Mouse (Mus musculus) mouse embryonic stem cell (cell line): ENCODE measurements around the gene Trappc2l.

Experiments used
- in situ Hi-C, 2 experiments: fragments of 300-500 bp; cut with MboI; formaldehyde crosslinking; loops; 1 replicate in 1 of 2; 3 replicates in 1 of 2; pipeline ENCODE4 v1.14.3; 2019 to 2020; ENCODE audit warnings: low sequenced_read_pairs in 2 of 2, low pct_unique_long_range_greater_than_20kb in 1 of 2, mixed read lengths in 1 of 2; ENCODE audit not compliant: unreplicated experiment in 1 of 2

Trappc2l gene

DNA sequence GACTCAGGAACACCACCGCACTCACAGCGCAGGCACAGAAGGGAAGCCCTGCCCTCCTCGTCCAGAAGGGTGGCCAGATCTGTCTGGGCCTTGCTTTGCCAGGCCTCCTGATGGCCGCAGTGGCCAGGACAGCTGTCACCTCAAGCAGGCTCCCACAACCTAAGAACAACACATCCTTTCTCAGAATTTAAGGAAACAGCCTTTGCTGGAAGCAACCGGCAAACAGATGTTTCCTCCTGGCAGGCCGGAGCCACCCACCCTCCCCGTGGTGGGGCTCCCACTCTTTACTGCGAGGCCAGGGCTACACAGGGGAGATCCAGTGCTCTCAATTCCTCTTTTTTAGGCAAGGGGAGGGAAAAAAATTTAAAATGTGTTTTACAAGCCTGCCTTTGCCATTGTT, 53.8 kb downstream of the Trappc2l start:
- in situ Hi-C loops: no loop called here

DNA sequence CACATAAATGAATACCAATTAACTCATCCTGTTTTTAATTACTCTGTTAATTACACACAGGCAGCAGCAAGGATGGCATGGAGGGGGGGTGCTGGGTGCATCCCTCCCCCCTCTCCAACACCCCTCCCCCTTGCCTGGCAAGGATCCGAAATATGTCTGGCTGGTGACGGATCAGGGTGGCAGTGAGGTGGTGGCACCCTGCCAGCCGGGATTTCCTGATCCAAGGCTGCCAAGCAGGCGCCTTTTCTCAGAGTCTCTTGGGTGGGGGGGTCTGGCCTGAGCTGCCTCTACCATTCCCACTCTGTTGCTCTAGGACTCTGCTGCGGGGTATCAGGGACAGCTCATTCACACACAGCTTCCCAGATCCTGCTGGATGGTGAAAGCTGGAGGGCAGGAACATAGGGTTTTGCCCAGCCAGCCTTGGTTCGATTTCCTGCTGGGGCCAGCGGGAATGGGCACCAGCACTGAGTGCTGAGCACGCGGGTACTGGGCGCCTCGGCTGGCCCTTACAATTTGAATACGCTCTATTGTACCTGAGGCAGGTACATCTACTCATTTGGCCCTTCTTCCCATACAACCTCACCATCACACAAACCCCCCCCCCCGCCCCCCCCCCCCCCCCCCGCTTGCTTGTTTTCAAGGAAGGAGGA, 54.4 kb downstream of the Trappc2l start:
- in situ Hi-C loops: no loop called here
